Mouse (Mus musculus) lung, postnatal 0 days (tissue): Measurements from ENCODE around the gene Mettl14. TPM values are rescaled to one million over a fixed set of nuclear protein-coding genes. Genes with fewer than 3 reads are reported as not detected.
A peak's percentile ranks its signal among the peaks of the same experiment; 100 is the strongest.
"Not testable (repeated sequence)": the region's sequence is repeated elsewhere in the genome, so short reads cannot be mapped to it uniquely, and the experiment has no call there.

Experiments used
- ATAC-seq: fragments of 200-750 bp; cut with Nextera tagmentation; 2 replicates; pipeline ENCODE4 v1.8.0; 2017; ENCODE audit warnings: moderate library complexity
- DNase-seq: peaks from one replicate; pipeline ENCODE4 v3.0.0-alpha.2; 2016; ENCODE audit warnings: low spot score
- H3K27ac ChIP-seq: fragments of 300-500 bp; sonication (generic); 2 replicates; pipeline ENCODE4 v1.5.1; 2014; ENCODE audit warnings: antibody characterized with exemption, mild to moderate bottlenecking, low read length, mixed read lengths
- H3K27me3 ChIP-seq: fragments of 300-500 bp; sonication (generic); replicated peaks from 2 replicates; pipeline ENCODE4 v1.6.1; 2014; ENCODE audit warnings: low read length, mixed read lengths; ENCODE audit not compliant: insufficient read depth
- H3K36me3 ChIP-seq: fragments of 300-500 bp; sonication (generic); 2 replicates; pipeline ENCODE4 v1.6.1; 2014; ENCODE audit warnings: low read length, mixed read lengths; ENCODE audit not compliant: insufficient read depth
- H3K4me1 ChIP-seq: fragments of 300-500 bp; sonication (generic); 2 replicates; pipeline ENCODE4 v1.6.1; 2014; ENCODE audit warnings: antibody characterized with exemption, low read depth, low read length, mixed read lengths; ENCODE audit not compliant: insufficient read depth
- H3K4me2 ChIP-seq: fragments of 300-500 bp; sonication (generic); replicated peaks from 2 replicates; pipeline ENCODE4 v1.6.1; 2014; ENCODE audit warnings: low read depth, mild to moderate bottlenecking, low read length, moderate library complexity, mixed read lengths
- H3K4me3 ChIP-seq: fragments of 300-500 bp; sonication (generic); 2 replicates; pipeline ENCODE4 v1.5.1; 2014; ENCODE audit warnings: low read depth, low read length
- H3K9ac ChIP-seq: fragments of 300-500 bp; sonication (generic); replicated peaks from 2 replicates; pipeline ENCODE4 v1.6.1; 2014; ENCODE audit warnings: low read depth, mild to moderate bottlenecking
- H3K9me3 ChIP-seq: fragments of 300-500 bp; sonication (generic); 2 replicates; pipeline ENCODE4 v1.6.1; 2016; ENCODE audit warnings: low read length, mixed read lengths
- CTCF ChIP-seq: IDR thresholded peaks from 2 replicates; pipeline ENCODE4 v1.5.1; 2016; ENCODE audit warnings: antibody characterized with exemption, mild to moderate bottlenecking
- EP300 ChIP-seq: IDR thresholded peaks from 2 replicates; pipeline ENCODE4 v1.6.1; 2016; ENCODE audit warnings: antibody characterized with exemption, mild to moderate bottlenecking, control low read depth
- WGBS: fragments of 180-500 bp; shearing (Covaris S2); extraction: QIAGEN DNeasy Blood & Tissue Kit; methylation state at CpG from one replicate; pipeline ENCODE4 v1.1.7; 2014; 5-methylcytosine and 5-hydroxymethylcytosine counted together
- polyA plus RNA-seq: library from polyadenylated mRNA; unstranded; fragments of >200 nt; fragmentation: Nextera tagmentation; extraction: Ambion mirVana; gene quantifications from 2 replicates; pipeline ENCODE4 v1.2.1, GENCODE M21; 2015

Gene Mettl14
- polyA plus RNA-seq, 1 experiment from 2014 or later: 11.5 TPM

GRCm38 (mm10) chr3:123413173-123413572 lies 27.3 kb upstream of the Mettl14 start:
- Histone ChIP-seq H3K4me3 (no peak overlapping the region), H3K27ac (no peak overlapping the region), H3K9ac (no peak overlapping the region), H3K4me1 (no peaks in the 10 kb centered on the region), H3K27me3 (no peaks in the 10 kb centered on the region), H3K9me3 (no peaks in the 10 kb centered on the region), H3K4me2 (no peak overlapping the region), H3K36me3 (no peaks in the 10 kb centered on the region)
- ATAC-seq (no peak), DNase-seq (no peak)
- 79% methylated on average over 5 of the region's 5 CpGs for WGBS
- TF ChIP-seq EP300: no peak
- no peak for TF ChIP-seq CTCF

GRCm38 (mm10) chr3:123411821-123412578 lies 26.1 kb upstream of the Mettl14 start:
- 75% methylated on average over 6 of the region's 6 CpGs for WGBS
- no peak for ATAC-seq
- no peaks in the 10 kb centered on the region for H3K36me3 ChIP-seq

GRCm38 (mm10) chr3:123404945-123405344 lies 19.0 kb upstream of the Mettl14 start:
- ATAC-seq (no peak), DNase-seq (no peak)
- Histone ChIP-seq H3K27ac (no peak overlapping the region), H3K4me1 (no peaks in the 10 kb centered on the region), H3K4me2 (no peak overlapping the region), H3K9me3 (no peaks in the 10 kb centered on the region), H3K27me3 (no peaks in the 10 kb centered on the region), H3K9ac (no peak overlapping the region), H3K36me3 (no peaks in the 10 kb centered on the region), H3K4me3 (no peak overlapping the region)
- 75% methylated on average over 3 of the region's 3 CpGs for WGBS
- no peak for TF ChIP-seq CTCF
- TF ChIP-seq EP300: no peak

More at GRCm38 (mm10) chr3:123411821-123412578, 26.1 kb upstream of the Mettl14 start:
- Histone ChIP-seq H3K27ac (no peak overlapping the region), H3K4me3 (no peak overlapping the region), H3K9me3 (no peaks in the 10 kb centered on the region), H3K27me3 (no peaks in the 10 kb centered on the region), H3K9ac (no peak overlapping the region), H3K4me1 (no peaks in the 10 kb centered on the region), H3K4me2 (no peak overlapping the region)
- TF ChIP-seq EP300 (no peak), CTCF (no peak)
- DNase-seq: no peak

- DNase-seq: no peak
Observed at GRCm38 (mm10) chr3:123397562-123398481, 11.9 kb upstream of the Mettl14 start.

GRCm38 (mm10) chr3:123395611-123396010 lies 9.7 kb upstream of the Mettl14 start:
- H3K27me3 ChIP-seq: no peaks in the 10 kb centered on the region
- 75% methylated on average over 5 of the region's 5 CpGs for whole genome bisulfite sequencing
- H3K4me3 ChIP-seq: no peak overlapping the region
- no peaks in the 10 kb centered on the region for H3K36me3 ChIP-seq
- H3K4me1 ChIP-seq: no peaks in the 10 kb centered on the region
- no peak overlapping the region for H3K4me2 ChIP-seq
- no peak for DNase-seq
- H3K9me3 ChIP-seq: no peaks in the 10 kb centered on the region
- no peak for ATAC-seq
- no peak overlapping the region for H3K27ac ChIP-seq
- H3K9ac ChIP-seq: no peak overlapping the region
- TF ChIP-seq EP300: no peak
- no peak for TF ChIP-seq CTCF

More at GRCm38 (mm10) chr3:123397562-123398481, 11.9 kb upstream of the Mettl14 start:
- Histone ChIP-seq H3K9me3 (no peaks in the 10 kb centered on the region), H3K27ac (no peak overlapping the region), H3K9ac (no peak overlapping the region), H3K36me3 (no peaks in the 10 kb centered on the region), H3K27me3 (no peaks in the 10 kb centered on the region), H3K4me2 (no peak overlapping the region), H3K4me1 (no peaks in the 10 kb centered on the region), H3K4me3 (no peak overlapping the region)
- no peak for ATAC-seq
- TF ChIP-seq EP300: no peak
- TF ChIP-seq CTCF: no peak
- WGBS: 64% methylated on average over 9 of the region's 9 CpGs

GRCm38 (mm10) chr3:123391180-123391579 lies 5.3 kb upstream of the Mettl14 start:
- no peak overlapping the region for H3K27ac ChIP-seq
- no peaks in the 10 kb centered on the region for H3K36me3 ChIP-seq
- H3K4me3 ChIP-seq: no peak overlapping the region
- H3K9me3 ChIP-seq: no peaks in the 10 kb centered on the region
- H3K9ac ChIP-seq: no peak overlapping the region
- H3K4me1 ChIP-seq: no peaks in the 10 kb centered on the region
- DNase-seq (no peak), ATAC-seq (no peak)
- TF ChIP-seq CTCF (no peak), EP300 (no peak)
- H3K4me2 ChIP-seq: no peak overlapping the region
- WGBS: 56% methylated on average over 4 of the region's 4 CpGs
- H3K27me3 ChIP-seq: no peaks in the 10 kb centered on the region

- H3K27me3 ChIP-seq, H3K9me3 ChIP-seq, DNase-seq, H3K4me1 ChIP-seq, H3K36me3 ChIP-seq: not testable (repeated sequence)
- 21% methylated on average over 12 of the region's 12 CpGs for WGBS
- peak overlapping the region; percentile 63 for H3K4me2 ChIP-seq
- peak; percentile 56 for ATAC-seq
- peak overlapping the region; percentile 87; the same call in 1 of the 2 replicates for H3K27ac ChIP-seq
- peak overlapping the region; percentile 68 for H3K4me3 ChIP-seq
- H3K9ac ChIP-seq: peak overlapping the region; percentile 55
Observed at GRCm38 (mm10) chr3:123386157-123386780, 361 bp upstream of the Mettl14 start.
